In the genomic region with DNA sequence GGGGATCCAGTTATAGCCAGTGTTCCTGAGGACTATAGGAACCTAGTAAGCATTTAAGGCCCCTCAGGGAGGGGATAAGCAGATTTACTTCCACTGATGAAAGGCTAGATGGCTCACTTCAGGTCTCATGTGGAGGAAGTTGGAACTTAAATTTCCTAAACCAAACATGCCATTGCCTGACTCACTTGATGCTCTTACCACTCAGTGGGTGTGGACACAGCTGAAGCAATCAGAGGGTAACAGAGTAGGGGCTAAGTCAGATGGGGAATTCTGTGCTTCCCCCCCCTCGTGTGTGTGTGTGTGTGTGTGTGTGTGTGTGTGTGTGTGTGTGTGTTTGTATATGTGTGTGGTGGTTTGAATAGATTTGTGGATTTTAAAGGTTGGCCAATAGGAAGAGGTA, we compare ENCODE assay signal across 20 mouse cellular contexts.
"Had no signal": no experiment of that assay in that cellular context is flagged by ENCODE, and none has a peak within 500 bp of the region (broad histone marks: within the 10 kb centered on the region; RNA-seq: fewer than 3 reads in every experiment).

No protein-coding gene starts in this region.

- H3K4me3 ChIP-seq: gastrocnemius, adult 2 months; heart, embryonic 10.5 days; heart, embryonic 12.5 days; hindbrain, embryonic 13.5 days; hindbrain, embryonic 15.5 days; layer of hippocampus, adult 2 months; left cerebral cortex, adult 2 months; limb, embryonic 10.5 days; limb, embryonic 12.5 days had no signal

- DNase-seq: gastrocnemius, adult 2 months; gastrocnemius, postnatal 10 days; gastrocnemius, postnatal 25 days; heart, adult 18-20 months; heart, postnatal 10 days; kidney, adult 18-20 months; kidney, adult 8-10 months; kidney, postnatal 14 days; kidney, postnatal 36 days; liver had no signal

- H3K4me2 ChIP-seq: heart, embryonic 12.5 days; hindbrain, embryonic 13.5 days; hindbrain, embryonic 15.5 days; limb, embryonic 12.5 days; liver, embryonic 11.5 days had no signal

- H3K9ac ChIP-seq: heart, embryonic 12.5 days; hindbrain, embryonic 13.5 days; hindbrain, embryonic 15.5 days; limb, embryonic 12.5 days had no signal

- H3K27me3 ChIP-seq: heart, embryonic 12.5 days; hindbrain, embryonic 13.5 days; hindbrain, embryonic 15.5 days; limb, embryonic 12.5 days had no signal

- H3K9me3 ChIP-seq: heart, embryonic 10.5 days; heart, embryonic 12.5 days; hindbrain, embryonic 13.5 days; hindbrain, embryonic 15.5 days; limb, embryonic 10.5 days; limb, embryonic 12.5 days had no signal

- H3K36me3 ChIP-seq: heart, embryonic 10.5 days; heart, embryonic 12.5 days; hindbrain, embryonic 13.5 days; hindbrain, embryonic 15.5 days; limb, embryonic 10.5 days; limb, embryonic 12.5 days had no signal

- H3K27ac ChIP-seq: gastrocnemius, adult 2 months; heart, embryonic 10.5 days; hindbrain, embryonic 13.5 days; hindbrain, embryonic 15.5 days; hindbrain, postnatal 0 days; layer of hippocampus, adult 2 months; left cerebral cortex, adult 2 months; limb, embryonic 10.5 days; limb, embryonic 12.5 days had no signal

- ATAC-seq: hindbrain, postnatal 0 days had no signal

- H3K4me1 ChIP-seq: hindbrain, embryonic 13.5 days; hindbrain, embryonic 15.5 days; limb, embryonic 12.5 days had no signal
